Mouse (Mus musculus) spleen, adult 2 months (tissue): ENCODE results near the gene Trim29. TPM values are rescaled to one million over a fixed set of nuclear protein-coding genes. Genes with fewer than 3 reads are reported as not detected.

Experiments
- DNase-seq, 2 experiments: peaks; one replicate each; pipeline versions ENCODE4 v3.0.0 to v3.0.0-alpha.2; 2012 to 2021; ENCODE audit warnings: low spot score in 2 of 2, low read depth in 1 of 2
- H3K27ac ChIP-seq: fragments of 200-500 bp; 2 replicates; pipeline ENCODE4 v1.5.1; 2012; ENCODE audit warnings: low read length, inconsistent platforms; ENCODE audit not compliant: insufficient read depth
- H3K27me3 ChIP-seq: fragments of 200-500 bp; 2 replicates; pipeline ENCODE4 v1.6.1; 2012; ENCODE audit warnings: mild to moderate bottlenecking, moderate library complexity, low read length, inconsistent platforms; ENCODE audit not compliant: control insufficient read depth, insufficient read depth
- H3K36me3 ChIP-seq: fragments of 200-500 bp; 2 replicates; pipeline ENCODE4 v1.6.1; 2012; ENCODE audit warnings: mild to moderate bottlenecking, low read length, inconsistent platforms; ENCODE audit not compliant: control insufficient read depth, insufficient read depth
- H3K4me1 ChIP-seq: fragments of 200-500 bp; 2 replicates; pipeline ENCODE4 v1.6.1; 2011; ENCODE audit warnings: inconsistent platforms; ENCODE audit not compliant: control insufficient read depth, insufficient read depth, insufficient read length
- H3K4me3 ChIP-seq: fragments of 200-500 bp; 2 replicates; pipeline ENCODE4 v1.5.1; 2011; ENCODE audit warnings: mild to moderate bottlenecking, inconsistent platforms; ENCODE audit not compliant: insufficient read depth, insufficient read length; ENCODE audit errors: extremely low read depth
- CTCF ChIP-seq: fragments of 200-500 bp; IDR thresholded peaks from 2 replicates; pipeline ENCODE4 v1.5.1; 2011; ENCODE audit warnings: mild to moderate bottlenecking, inconsistent platforms; ENCODE audit not compliant: insufficient read depth, insufficient read length, insufficient replicate concordance; ENCODE audit errors: extremely low read depth
- POLR2A ChIP-seq: fragments of 200-500 bp; IDR thresholded peaks from 2 replicates; pipeline ENCODE4 v1.6.1; 2011; ENCODE audit warnings: low read depth, low read length, inconsistent platforms
- WGBS: fragments of 180-500 bp; shearing (Covaris S2); methylation state at CpG from one replicate; pipeline ENCODE4 v1.1.7; 2018; 5-methylcytosine and 5-hydroxymethylcytosine counted together
- polyA plus RNA-seq: library from polyadenylated mRNA; depleted of rRNA; stranded (reverse); fragments of >200 nt; gene quantifications from 2 replicates; pipeline ENCODE4 v1.2.3, GENCODE M21; 2012

Gene Trim29
- polyA plus RNA-seq, 1 experiment: 0.06 TPM

- H3K27me3 ChIP-seq: no peaks in the 10 kb centered on the region
- 89% methylated on average over 7 of the region's 7 CpGs for WGBS
Observed at GRCm38 (mm10) chr9:43312190-43312589, 1.5 kb downstream of the Trim29 start.

GRCm38 (mm10) chr9:43313805-43314204 is 3.2 kb downstream of the Trim29 start:
- 79% methylated on average over 3 of the region's 3 CpGs for WGBS
- no peak for TF ChIP-seq POLR2A
- no peak for TF ChIP-seq CTCF
- H3K36me3 ChIP-seq: no peaks in the 10 kb centered on the region
- H3K27ac ChIP-seq: no peak overlapping the region
- no peaks in the 10 kb centered on the region for H3K27me3 ChIP-seq
- DNase-seq: no peak
- H3K4me3 ChIP-seq: no peak overlapping the region
- H3K4me1 ChIP-seq: no peaks in the 10 kb centered on the region

More at GRCm38 (mm10) chr9:43312190-43312589, 1.5 kb downstream of the Trim29 start:
- Histone ChIP-seq H3K4me1 (no peaks in the 10 kb centered on the region), H3K4me3 (no peak overlapping the region), H3K36me3 (no peaks in the 10 kb centered on the region), H3K27ac (no peak overlapping the region)
- TF ChIP-seq POLR2A (no peak), CTCF (no peak)
- no peak for DNase-seq

- H3K27me3 ChIP-seq: no peaks in the 10 kb centered on the region
- TF ChIP-seq CTCF (no peak), POLR2A (no peak)
- DNase-seq: no peak
- H3K4me1 ChIP-seq: no peaks in the 10 kb centered on the region
- H3K27ac ChIP-seq: no peak overlapping the region
- H3K4me3 ChIP-seq: no peak overlapping the region
- 50% methylated on average over 3 of the region's 3 CpGs for WGBS
- no peaks in the 10 kb centered on the region for H3K36me3 ChIP-seq
Observed at GRCm38 (mm10) chr9:43315320-43315950, 4.8 kb downstream of the Trim29 start.

- 82% methylated on average over 4 of the region's 4 CpGs for WGBS
- no peak overlapping the region for H3K27ac ChIP-seq
- H3K4me3 ChIP-seq: no peak overlapping the region
- DNase-seq: no peak
- H3K4me1 ChIP-seq: no peaks in the 10 kb centered on the region
- TF ChIP-seq CTCF (no peak), POLR2A (no peak)
- H3K27me3 ChIP-seq: no peaks in the 10 kb centered on the region
- no peaks in the 10 kb centered on the region for H3K36me3 ChIP-seq
Observed at GRCm38 (mm10) chr9:43316466-43316865, 5.8 kb downstream of the Trim29 start.

- no peak for DNase-seq
Observed at GRCm38 (mm10) chr9:43318661-43319060, 8.0 kb downstream of the Trim29 start.

GRCm38 (mm10) chr9:43321951-43322350 is 11.3 kb downstream of the Trim29 start:
- Histone ChIP-seq H3K36me3 (no peaks in the 10 kb centered on the region), H3K27ac (no peak overlapping the region), H3K4me1 (no peaks in the 10 kb centered on the region), H3K4me3 (no peak overlapping the region), H3K27me3 (no peaks in the 10 kb centered on the region)
- no peak for DNase-seq
- no peak for TF ChIP-seq POLR2A
- no peak for TF ChIP-seq CTCF
- 87% methylated on average over 6 of the region's 6 CpGs for WGBS

More at GRCm38 (mm10) chr9:43318661-43319060, 8.0 kb downstream of the Trim29 start:
- H3K4me1 ChIP-seq: no peaks in the 10 kb centered on the region
- H3K27ac ChIP-seq: no peak overlapping the region
- H3K4me3 ChIP-seq: no peak overlapping the region
- TF ChIP-seq POLR2A (no peak), CTCF (no peak)
- no peaks in the 10 kb centered on the region for H3K27me3 ChIP-seq
- 78% methylated on average over 10 of the region's 10 CpGs for WGBS
- H3K36me3 ChIP-seq: no peaks in the 10 kb centered on the region

GRCm38 (mm10) chr9:43322666-43323065 is 12.0 kb downstream of the Trim29 start:
- 88% methylated on average over 4 of the region's 4 CpGs for WGBS
- Histone ChIP-seq H3K36me3 (no peaks in the 10 kb centered on the region), H3K27me3 (no peaks in the 10 kb centered on the region), H3K4me1 (no peaks in the 10 kb centered on the region), H3K4me3 (no peak overlapping the region), H3K27ac (no peak overlapping the region)
- TF ChIP-seq CTCF (no peak), POLR2A (no peak)
- no peak for DNase-seq
